Mouse (Mus musculus): Measurements from ENCODE around the gene Espn. TPM values are rescaled to one million over a fixed set of nuclear protein-coding genes. Genes with fewer than 3 reads are reported as not detected.

The Espn gene
- total RNA-seq (2021), result 1 to 10 TPM; 1.4 to 2.0 TPM

DNA sequence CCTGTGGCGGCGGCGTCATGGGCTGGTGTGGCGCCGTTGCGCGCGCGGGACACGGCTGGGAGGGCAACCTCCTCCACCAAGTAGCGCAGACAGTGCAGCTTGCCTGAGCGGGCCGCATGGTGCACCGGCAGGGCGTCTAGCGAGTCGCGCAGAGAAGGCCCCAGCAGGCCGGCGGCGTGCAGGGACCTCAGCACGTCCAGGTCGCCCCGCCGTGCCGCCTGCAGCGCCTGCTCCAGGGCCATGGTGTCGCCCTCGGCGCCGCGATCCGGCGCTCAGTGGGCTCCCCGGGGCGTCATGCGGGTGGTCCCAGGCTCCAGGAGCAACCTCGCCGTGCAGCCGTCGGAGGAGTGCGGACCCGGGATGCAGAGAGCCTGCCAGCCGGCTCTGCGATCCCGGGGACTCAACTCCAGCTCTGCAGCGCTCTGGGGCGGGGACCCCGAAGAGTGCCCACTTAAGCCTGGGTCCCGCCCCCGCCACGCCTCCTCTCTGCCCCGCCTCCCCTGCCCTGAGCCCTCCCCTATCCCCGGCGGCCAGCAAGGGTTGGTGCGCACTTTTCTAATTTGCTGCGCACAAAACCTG, at the start of gene Espn:
TSS of gene Espn (minus strand) at position 406 of the 579 bp plus-strand sequence.
- intact Hi-C loops (cut with DNase I), result no loop called here
- DNase-seq (ENCODE audit: low spot score in 2 of 2), result no peak

DNA sequence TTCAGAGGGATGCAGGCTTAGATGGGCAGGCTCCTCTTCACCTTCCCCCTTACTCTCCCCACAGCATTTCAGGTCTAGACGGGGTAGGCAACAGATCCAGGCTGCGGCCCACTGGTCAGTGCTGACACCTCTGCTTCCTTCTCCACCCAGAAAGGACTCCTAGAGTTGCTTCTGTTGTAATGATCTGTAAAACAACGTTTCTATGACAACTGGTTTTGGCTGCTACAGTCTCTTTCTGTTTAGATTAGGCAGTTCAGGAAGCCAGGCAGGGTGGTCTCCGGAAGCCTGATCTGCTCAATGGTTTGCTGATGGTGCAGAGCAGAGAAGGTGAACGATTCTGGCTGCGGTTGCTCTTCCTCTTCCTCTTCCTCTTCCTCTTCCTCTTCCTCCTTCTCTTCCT, 49.3 kb upstream of the Espn start:
- intact Hi-C loops (cut with DNase I), result no loop called here

GRCm38 (mm10) chr4:152199617-152200016, 47.4 kb upstream of the Espn start:
- intact Hi-C loops (cut with DNase I), result no loop called here
- DNase-seq (ENCODE audit: low spot score in 2 of 2), result no peak

More for the DNA sequence above, 49.3 kb upstream of the Espn start:
- DNase-seq (ENCODE audit: low spot score in 2 of 2), result no peak

- no peak for DNase-seq (ENCODE audit: low spot score in 2 of 2)
- intact Hi-C loops (cut with DNase I), result no loop called here
Measured at GRCm38 (mm10) chr4:152197545-152197944, 45.4 kb upstream of the Espn start.

DNA sequence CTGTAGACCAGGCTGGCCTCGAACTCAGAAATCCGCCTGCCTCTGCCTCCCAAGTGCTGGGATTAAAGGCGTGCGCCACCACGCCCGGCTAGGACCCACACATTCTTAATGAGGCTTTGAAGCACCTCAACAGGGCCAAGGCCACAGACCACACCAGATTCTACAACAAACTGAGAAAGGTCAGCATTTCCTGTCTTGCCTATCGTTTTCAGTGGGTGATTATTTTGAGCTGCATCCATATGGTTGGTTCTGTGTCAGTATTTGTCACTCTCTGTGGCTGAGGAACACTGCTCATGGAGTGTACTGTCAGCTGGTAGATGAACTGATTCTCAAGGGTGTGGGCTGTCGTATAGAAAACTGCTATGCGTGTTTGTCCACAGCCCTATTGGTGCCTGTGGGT, 44.1 kb upstream of the Espn start:
- intact Hi-C loops (cut with DNase I), result no loop called here

DNA sequence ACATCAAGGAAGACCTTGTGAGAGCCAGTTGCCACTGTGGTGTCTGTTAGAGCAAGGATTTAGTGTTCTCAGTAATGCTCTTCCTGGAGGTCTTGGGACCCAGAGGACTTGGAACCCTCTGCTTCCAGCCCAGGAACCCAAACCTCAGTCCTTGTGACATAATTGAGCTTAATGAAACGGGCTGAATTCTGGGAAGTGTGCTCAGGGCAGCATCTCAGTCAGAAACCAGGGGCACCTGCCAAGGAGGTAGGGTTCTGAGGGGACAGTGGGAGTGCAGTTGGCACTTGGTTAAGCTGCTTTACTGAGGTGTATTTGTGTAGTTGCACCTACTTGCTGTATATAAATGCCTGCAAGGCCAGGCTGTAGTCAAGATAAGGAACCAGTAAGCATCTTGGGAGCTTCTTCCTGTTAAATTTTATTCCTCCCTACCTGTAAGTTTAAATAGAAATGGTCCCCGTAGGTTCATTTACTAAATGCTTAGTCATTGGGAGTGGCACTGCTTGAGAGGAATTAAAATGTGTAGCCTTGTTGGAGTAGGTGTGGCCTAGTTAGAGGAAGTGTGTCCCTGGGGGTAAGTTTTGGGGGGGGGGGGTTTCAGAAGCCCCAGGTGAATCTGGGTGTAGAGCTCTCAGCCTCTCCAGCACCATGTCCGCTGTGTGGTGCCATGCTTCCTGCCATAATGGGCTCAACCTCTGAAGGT, 42.5 kb upstream of the Espn start:
- no peak for DNase-seq (ENCODE audit: low spot score in 2 of 2)
- intact Hi-C loops (cut with DNase I), result no loop called here

More for the DNA sequence above, 44.1 kb upstream of the Espn start:
- DNase-seq (ENCODE audit: low spot score in 2 of 2), result no peak

- DNase-seq (ENCODE audit: low spot score in 2 of 2), result no peak
- intact Hi-C loops (cut with DNase I), result no loop called here
Measured at GRCm38 (mm10) chr4:152192569-152192968, 40.4 kb upstream of the Espn start.

DNA sequence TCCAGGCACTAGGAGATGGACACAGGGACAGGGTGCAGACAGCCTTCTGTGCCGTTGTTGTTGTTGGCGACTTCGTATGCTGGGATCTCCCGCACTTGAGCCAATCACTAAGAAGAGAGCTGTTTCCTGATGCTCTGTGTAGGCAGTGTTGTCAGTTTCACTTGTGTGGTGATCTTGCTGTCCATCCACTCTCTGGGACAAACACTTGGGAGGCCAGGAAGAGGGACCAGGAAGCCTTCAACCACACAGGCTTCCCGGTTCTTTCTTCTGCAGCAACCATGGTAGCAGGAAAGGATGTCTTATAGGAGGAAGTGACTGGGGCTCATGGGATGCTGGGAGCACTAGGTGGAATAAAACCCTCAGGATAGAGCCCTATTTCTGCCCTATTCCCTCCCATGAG, 38.5 kb upstream of the Espn start:
- intact Hi-C loops (cut with DNase I), result no loop called here
- no peak for DNase-seq (ENCODE audit: low spot score in 2 of 2)

GRCm38 (mm10) chr4:152190096-152190653, 38.0 kb upstream of the Espn start:
- intact Hi-C loops (cut with DNase I), result no loop called here
- no peak for DNase-seq (ENCODE audit: low spot score in 2 of 2)

- no peak for DNase-seq (ENCODE audit: low spot score in 2 of 2)
- intact Hi-C loops (cut with DNase I), result no loop called here
Measured at GRCm38 (mm10) chr4:152189691-152190090, 37.5 kb upstream of the Espn start.

DNA sequence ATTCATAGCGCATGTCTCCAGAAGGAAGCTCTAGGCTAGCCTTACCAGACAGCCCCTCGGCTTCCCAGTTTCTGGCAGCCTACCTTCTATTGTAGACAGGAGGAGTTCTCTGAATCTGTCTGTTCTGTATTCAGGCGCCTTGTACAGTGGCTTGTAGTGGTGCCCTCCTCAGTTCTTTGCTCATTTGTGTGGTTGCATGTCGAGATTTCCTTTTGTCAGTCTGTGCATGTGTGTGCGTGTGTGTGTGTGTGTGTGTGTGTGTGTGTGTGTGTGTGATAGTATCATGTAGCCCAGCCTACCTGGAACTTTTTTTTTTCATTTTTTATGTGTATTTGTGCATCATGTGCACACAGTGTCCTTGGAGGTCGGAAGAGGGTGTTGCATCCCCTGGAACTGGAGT, 36.9 kb upstream of the Espn start:
- no peak for DNase-seq (ENCODE audit: low spot score in 2 of 2)
- intact Hi-C loops (cut with DNase I), result no loop called here

DNA sequence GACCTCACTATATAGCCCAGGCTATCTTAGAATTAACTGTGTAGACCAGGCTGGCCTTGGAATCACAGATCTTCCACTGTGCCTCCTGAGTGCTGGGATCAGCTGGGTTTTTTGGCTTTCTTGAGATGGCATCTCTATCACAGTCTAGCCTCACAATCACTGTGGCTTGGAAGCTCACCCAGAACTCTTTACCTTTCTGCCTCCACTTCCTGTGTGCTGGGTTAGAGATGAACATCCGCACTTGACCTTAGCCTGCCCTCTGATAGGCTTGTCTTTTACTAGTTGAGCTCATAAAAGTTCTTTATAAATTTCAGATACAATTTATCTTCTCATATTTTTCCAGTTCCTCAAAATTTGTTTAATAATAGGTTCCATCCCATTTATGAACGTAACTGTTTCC, 36.5 kb upstream of the Espn start:
- intact Hi-C loops (cut with DNase I), result no loop called here

GRCm38 (mm10) chr4:152187142-152187541, 35.0 kb upstream of the Espn start:
- intact Hi-C loops (cut with DNase I), result no loop called here
- DNase-seq (ENCODE audit: low spot score in 2 of 2), result no peak

More for the DNA sequence above, 36.5 kb upstream of the Espn start:
- no peak for DNase-seq (ENCODE audit: low spot score in 2 of 2)

DNA sequence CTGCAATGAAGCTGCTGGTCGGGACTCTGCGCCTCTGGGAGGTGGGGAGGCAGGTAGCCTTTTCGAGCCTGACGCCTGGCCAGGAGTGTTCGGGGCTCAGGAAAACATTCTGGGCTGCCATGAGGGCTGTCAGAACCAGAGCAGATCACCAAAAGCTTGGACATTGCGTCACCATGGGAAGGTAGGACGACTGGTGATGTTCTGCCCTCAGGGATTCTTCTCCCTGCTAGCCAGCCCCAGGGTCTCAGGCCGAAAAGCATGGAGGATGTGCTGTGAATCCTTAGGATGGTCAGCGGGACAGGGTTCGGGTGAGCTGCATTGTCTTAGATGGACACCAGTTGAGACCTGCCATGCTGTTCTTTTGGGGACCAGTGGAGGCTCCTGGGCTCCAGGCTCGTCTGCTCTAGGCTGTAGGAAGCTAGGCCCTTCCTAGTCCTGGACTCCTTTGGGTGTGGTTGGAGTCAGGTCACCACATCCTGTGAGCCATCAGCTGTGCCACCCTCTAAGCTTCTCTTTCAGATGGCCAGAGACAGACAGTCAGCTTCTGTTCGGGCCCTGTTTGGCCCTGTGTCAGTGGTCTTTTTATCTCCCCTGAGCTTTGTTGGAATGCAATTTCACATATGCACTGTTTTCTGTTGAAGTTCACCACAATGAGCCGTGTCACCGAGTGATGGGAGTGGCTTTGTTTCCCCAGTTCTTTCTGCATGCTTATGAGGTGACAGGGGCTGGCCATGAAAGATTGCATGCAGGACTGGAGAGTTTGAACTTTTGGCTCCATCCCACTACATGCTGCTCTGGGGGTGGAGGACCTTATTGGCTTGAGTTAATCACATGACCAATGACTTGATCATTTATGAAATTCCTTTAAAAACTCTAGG, 34.3 kb upstream of the Espn start:
- intact Hi-C loops (cut with DNase I), result no loop called here
- DNase-seq (ENCODE audit: low spot score in 2 of 2), result no peak

DNA sequence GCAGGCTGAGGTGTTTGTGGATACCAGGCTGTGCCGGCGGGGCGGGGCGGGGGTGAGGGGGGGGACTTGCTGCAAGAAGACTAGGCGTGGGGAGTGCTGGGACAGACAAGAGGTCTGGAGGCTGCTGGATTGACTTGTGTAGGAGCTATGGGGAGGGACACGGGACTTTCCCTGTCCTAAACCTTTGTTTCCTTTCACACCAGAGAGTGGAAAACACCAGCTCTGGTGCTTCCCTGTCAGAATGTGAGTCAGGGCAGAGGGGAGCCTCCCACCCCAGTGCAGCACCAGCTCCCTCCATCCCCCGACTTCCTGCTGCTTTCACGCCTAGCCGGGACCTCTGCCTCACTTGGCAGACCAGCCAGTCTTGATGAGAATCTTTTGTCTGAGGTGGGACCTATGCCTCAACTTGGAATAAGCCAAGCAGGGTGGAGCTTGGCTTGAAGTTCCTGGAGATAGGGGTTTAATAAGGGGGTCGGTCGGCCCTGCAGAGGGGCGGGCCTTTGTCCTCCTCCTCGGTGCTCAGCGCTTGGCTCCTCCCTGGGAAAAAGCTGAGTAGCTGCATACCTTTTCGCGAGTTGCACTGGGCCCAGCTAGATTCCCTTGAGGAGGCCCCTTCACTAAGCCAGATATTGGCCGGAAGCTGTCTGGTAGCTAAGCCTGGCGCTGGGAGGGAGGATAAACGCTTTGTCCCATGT, 33.5 kb upstream of the Espn start:
- DNase-seq (ENCODE audit: low spot score in 2 of 2), result no peak
- intact Hi-C loops (cut with DNase I), result no loop called here

DNA sequence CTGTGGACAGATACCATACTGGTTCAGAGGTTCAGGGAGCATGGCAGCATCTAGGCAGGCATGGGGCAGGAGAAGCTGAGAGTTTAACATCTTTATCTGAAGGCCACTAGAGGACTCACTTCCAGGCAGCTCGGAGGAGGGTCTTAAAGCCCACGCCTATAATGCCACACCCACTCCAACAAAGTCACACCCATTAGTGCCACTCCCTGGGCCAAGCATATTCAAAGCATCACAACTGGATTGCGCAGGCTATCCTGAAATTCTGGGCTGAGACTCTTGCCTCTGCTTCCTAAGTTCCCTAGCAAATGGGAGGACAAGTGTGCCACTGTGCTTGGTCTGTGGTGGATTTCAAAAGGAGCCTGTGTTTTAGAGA, 33.0 kb upstream of the Espn start:
- intact Hi-C loops (cut with DNase I), result no loop called here
- DNase-seq (ENCODE audit: low spot score in 2 of 2), result no peak

- DNase-seq (ENCODE audit: low spot score in 2 of 2), result no peak
- intact Hi-C loops (cut with DNase I), result no loop called here
Measured at GRCm38 (mm10) chr4:152184353-152185035, 32.3 kb upstream of the Espn start.

- intact Hi-C loops (cut with DNase I), result no loop called here
- no peak for DNase-seq (ENCODE audit: low spot score in 2 of 2)
Measured at GRCm38 (mm10) chr4:152182205-152182604, 30.0 kb upstream of the Espn start.

DNA sequence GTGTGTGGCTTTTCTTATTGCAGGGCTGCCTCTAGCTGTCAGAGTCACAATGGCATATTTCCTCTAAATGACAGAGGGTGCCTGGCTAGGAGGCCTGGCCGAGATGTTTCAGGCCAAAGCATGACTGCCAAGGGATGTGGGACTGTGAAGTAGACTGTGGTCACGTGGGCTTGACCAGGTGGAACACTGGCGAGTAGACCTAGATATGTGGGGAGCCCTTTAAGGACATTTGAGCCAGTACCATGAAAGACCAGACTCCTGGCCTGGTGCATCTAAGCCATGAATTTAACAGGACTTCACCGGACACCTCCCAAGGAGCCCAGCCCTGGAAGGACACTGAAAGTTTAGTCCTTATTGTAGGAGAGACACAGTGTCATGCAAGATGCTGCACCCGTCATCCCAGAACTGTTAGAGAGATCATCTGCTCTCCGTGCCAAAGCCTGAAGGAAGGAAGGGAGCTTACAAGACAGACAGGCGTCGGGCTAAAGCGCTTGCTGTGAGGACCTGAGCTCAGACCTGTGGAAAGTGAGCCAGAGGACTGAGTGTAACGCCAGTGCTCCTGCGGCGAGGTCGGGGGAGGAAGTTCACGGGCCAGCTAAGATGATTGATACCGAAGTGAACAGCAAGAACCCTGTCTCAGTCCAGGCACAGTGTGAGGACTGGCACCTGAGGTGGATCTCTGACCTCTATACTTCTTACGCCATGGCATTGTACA, 27.9 kb upstream of the Espn start:
- DNase-seq (ENCODE audit: low spot score in 2 of 2), result no peak
- intact Hi-C loops (cut with DNase I), result loop anchor here (5.0 kb wide), 1 partner anchor 302 kb away; no protein-coding TSS in a partner anchor

Data from left cerebral cortex, postnatal 36 days (tissue).